Mouse (Mus musculus) liver, embryonic 14.5 days (tissue): Measurements from ENCODE around the gene Psmd9.

Experiments
- CTCF ChIP-seq: IDR thresholded peaks from 2 replicates; pipeline ENCODE4 v1.5.1; 2016; ENCODE audit warnings: antibody characterized with exemption, low read depth, control low read depth
- EP300 ChIP-seq: IDR thresholded peaks from 2 replicates; pipeline ENCODE4 v1.6.1; 2016; ENCODE audit warnings: antibody characterized with exemption, low read depth

GRCm38 (mm10) chr5:123143971-123144745, 25.1 kb upstream of the Psmd9 start:
- TF ChIP-seq EP300 (no peak), CTCF (no peak)
